Mouse (Mus musculus) liver, embryonic 14.5 days (tissue): Measurements from ENCODE around the gene Socs3. TPM values are rescaled to one million over a fixed set of nuclear protein-coding genes. Genes with fewer than 3 reads are reported as not detected.

Source experiments
- ATAC-seq: fragments of 200-750 bp; cut with Nextera tagmentation; 2 replicates; pipeline ENCODE4 v1.8.0; 2017; ENCODE audit warnings: moderate number of reproducible peaks, mild to moderate bottlenecking, moderate library complexity; ENCODE audit not compliant: insufficient read depth
- DNase-seq, 3 experiments: peaks; one replicate each; pipeline ENCODE4 v3.0.0-alpha.2; 2012 to 2013; ENCODE audit warnings: low read depth in 3 of 3, low spot score in 3 of 3
- H3K27ac ChIP-seq: fragments of 300-500 bp; sonication (generic); 2 replicates; pipeline ENCODE4 v1.5.1; 2014; ENCODE audit warnings: moderate library complexity, mild to moderate bottlenecking, control low read depth, inconsistent platforms
- H3K27me3 ChIP-seq: fragments of 300-500 bp; sonication (generic); 2 replicates; pipeline ENCODE4 v1.6.1; 2014; ENCODE audit warnings: mild to moderate bottlenecking, low read length, moderate library complexity; ENCODE audit not compliant: control insufficient read depth, insufficient read depth
- H3K36me3 ChIP-seq: fragments of 300-500 bp; sonication (generic); replicated peaks from 2 replicates; pipeline ENCODE4 v1.6.1; 2014; ENCODE audit warnings: low read depth; ENCODE audit not compliant: control insufficient read depth, insufficient read depth
- H3K4me1 ChIP-seq, 2 experiments: fragments of 200-500 bp in 1 of 2; fragments of 300-500 bp in 1 of 2; sonication (generic) in 1 of 2; replicated peaks; 2 replicates each; pipeline ENCODE4 v1.6.1; 2012 to 2014; ENCODE audit warnings: antibody characterized with exemption in 1 of 2, inconsistent platforms in 1 of 2, low read length in 1 of 2; ENCODE audit not compliant: control insufficient read depth in 2 of 2, insufficient read depth in 2 of 2
- H3K4me2 ChIP-seq: fragments of 300-500 bp; sonication (generic); 2 replicates; pipeline ENCODE4 v1.6.1; 2014; ENCODE audit warnings: low read depth, mild to moderate bottlenecking, control low read depth, moderate library complexity
- H3K4me3 ChIP-seq, 2 experiments: fragments of 200-500 bp in 1 of 2; fragments of 300-500 bp in 1 of 2; sonication (generic) in 1 of 2; 2 replicates each; pipeline ENCODE4 v1.5.1; 2012 to 2014; ENCODE audit warnings: low read depth in 2 of 2, low read length in 2 of 2, mild to moderate bottlenecking in 2 of 2, control low read depth in 1 of 2, inconsistent platforms in 1 of 2, moderate library complexity in 1 of 2; ENCODE audit not compliant: insufficient read depth in 1 of 2
- H3K9ac ChIP-seq: fragments of 300-500 bp; sonication (generic); replicated peaks from 2 replicates; pipeline ENCODE4 v1.6.1; 2014; ENCODE audit warnings: mild to moderate bottlenecking, control low read depth, moderate library complexity
- H3K9me3 ChIP-seq: fragments of 300-500 bp; sonication (generic); 2 replicates; pipeline ENCODE4 v1.6.1; 2016; ENCODE audit warnings: low read length, mixed read lengths; ENCODE audit not compliant: control insufficient read depth
- CTCF ChIP-seq: IDR thresholded peaks from 2 replicates; pipeline ENCODE4 v1.5.1; 2016; ENCODE audit warnings: antibody characterized with exemption, low read depth, control low read depth
- EP300 ChIP-seq: IDR thresholded peaks from 2 replicates; pipeline ENCODE4 v1.6.1; 2016; ENCODE audit warnings: antibody characterized with exemption, low read depth
- WGBS: fragments of 180-500 bp; shearing (Covaris S2); extraction: QIAGEN DNeasy Blood & Tissue Kit; methylation state at CpG from one replicate; pipeline ENCODE4 v1.1.7; 2014; ENCODE audit not compliant: insufficient replicate concordance; 5-methylcytosine and 5-hydroxymethylcytosine counted together
- polyA plus RNA-seq, 2 experiments: library from polyadenylated mRNA; depleted of rRNA in 1 of 2; stranded (reverse) in 1 of 2; unstranded in 1 of 2; fragments of >200 nt; fragmentation: Nextera tagmentation in 1 of 2; extraction: Ambion mirVana in 1 of 2; gene quantifications; 2 replicates each; pipeline versions ENCODE4 v1.2.1 to v1.2.3; 2012 to 2014

Gene Socs3
- polyA plus RNA-seq, 2 experiments: 2.7 to 7.0 TPM

- H3K4me2 ChIP-seq: no peak overlapping the region
- H3K4me3 ChIP-seq: no peak overlapping the region
- H3K27me3 ChIP-seq: no peaks in the 10 kb centered on the region
- ATAC-seq (no peak), DNase-seq (no peak)
- H3K36me3 ChIP-seq: peaks cover 14% of the 10 kb centered on the region
- H3K9ac ChIP-seq: no peak overlapping the region
- no peaks in the 10 kb centered on the region for H3K9me3 ChIP-seq
- WGBS: 74% methylated on average over 2 of the region's 2 CpGs
- peaks cover under 1 to 6% of the 10 kb centered on the region in 2 experiments; a peak in 2 of 4 replicates for H3K4me1 ChIP-seq
- H3K27ac ChIP-seq: no peak overlapping the region
- TF ChIP-seq CTCF (no peak), EP300 (no peak)
These were observed 43.5 kb upstream of the Socs3 start for GRCm38 (mm10) chr11:118013339-118013738.

DNA sequence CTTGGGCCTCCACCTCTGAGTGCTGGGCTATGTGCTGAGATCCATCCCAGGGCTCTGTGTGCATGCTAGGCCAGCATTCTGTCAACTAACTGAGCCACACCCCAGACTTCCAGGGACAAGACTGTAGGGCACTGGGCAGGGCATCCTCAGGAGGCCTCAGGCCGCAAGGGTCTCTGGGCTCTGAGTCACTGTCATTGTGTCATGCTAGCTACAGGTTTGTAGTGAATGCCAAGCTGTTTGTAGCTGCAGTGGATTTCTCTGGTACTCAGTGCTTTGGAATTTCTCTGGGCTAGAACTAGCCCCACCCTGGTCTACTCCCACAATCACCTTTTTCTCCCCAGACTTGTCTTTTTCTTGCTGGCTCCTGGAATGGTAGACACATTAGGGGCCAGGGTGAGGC lies 42.7 kb upstream of the Socs3 start:
- no peak for DNase-seq
- Histone ChIP-seq H3K4me2 (no peak overlapping the region), H3K36me3 (peaks cover 9% of the 10 kb centered on the region), H3K27ac (no peak overlapping the region), H3K4me1 (peaks cover 8 to 13% of the 10 kb centered on the region in 2 experiments), H3K9me3 (no peaks in the 10 kb centered on the region), H3K27me3 (no peaks in the 10 kb centered on the region), H3K9ac (no peak overlapping the region), H3K4me3 (no peak overlapping the region)
- TF ChIP-seq EP300 (no peak), CTCF (no peak)
- ATAC-seq: no peak
- 65% methylated on average over 1 of the region's 1 CpGs for WGBS

- peaks cover 20% of the 10 kb centered on the region for H3K36me3 ChIP-seq
- H3K9me3 ChIP-seq: no peaks in the 10 kb centered on the region
- TF ChIP-seq EP300: no peak
- TF ChIP-seq CTCF: no peak
- DNase-seq (no peak), ATAC-seq (no peak)
- WGBS: 64% methylated on average over 4 of the region's 4 CpGs
- peaks cover 12 to 17% of the 10 kb centered on the region in 2 experiments for H3K4me1 ChIP-seq
- no peaks in the 10 kb centered on the region for H3K27me3 ChIP-seq
- no peak overlapping the region for H3K4me2 ChIP-seq
- no peak overlapping the region for H3K9ac ChIP-seq
- H3K27ac ChIP-seq: no peak overlapping the region
- no peak overlapping the region for H3K4me3 ChIP-seq
These were observed 40.2 kb upstream of the Socs3 start for GRCm38 (mm10) chr11:118009865-118010571.

DNA sequence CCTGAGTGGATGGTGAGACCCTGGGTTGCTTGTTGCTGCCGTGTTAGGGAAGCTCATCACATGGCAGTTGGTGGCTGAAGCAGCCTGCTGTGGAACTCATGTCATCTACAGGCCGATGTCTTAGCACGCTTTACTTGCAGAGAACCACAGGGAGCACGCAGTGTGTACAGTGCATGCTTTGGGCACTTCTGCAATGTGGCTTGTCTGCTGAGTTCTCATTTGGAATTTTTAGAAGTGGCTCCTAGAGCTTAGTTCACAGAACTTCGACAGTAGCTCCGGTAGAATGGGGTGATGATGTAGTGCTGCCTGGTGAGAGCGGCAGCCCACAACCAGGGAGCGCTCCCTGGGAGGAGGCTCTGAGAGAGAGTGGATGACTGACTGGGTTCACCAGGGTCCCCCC lies 39.0 kb upstream of the Socs3 start:
- ATAC-seq (no peak), DNase-seq (no peak)
- H3K4me2 ChIP-seq: no peak overlapping the region
- no peaks in the 10 kb centered on the region for H3K9me3 ChIP-seq
- no peak overlapping the region for H3K27ac ChIP-seq
- peaks cover 12 to 17% of the 10 kb centered on the region in 2 experiments for H3K4me1 ChIP-seq
- no peak overlapping the region for H3K9ac ChIP-seq
- TF ChIP-seq CTCF (no peak), EP300 (no peak)
- peaks cover 23% of the 10 kb centered on the region for H3K36me3 ChIP-seq
- no peak overlapping the region for H3K4me3 ChIP-seq
- H3K27me3 ChIP-seq: no peaks in the 10 kb centered on the region
- WGBS: 82% methylated on average over 8 of the region's 8 CpGs

- TF ChIP-seq CTCF (no peak), EP300 (no peak)
- no peak overlapping the region for H3K9ac ChIP-seq
- H3K27ac ChIP-seq: peak overlapping the region; percentile 23
- H3K36me3 ChIP-seq: peaks cover 28% of the 10 kb centered on the region
- no peaks in the 10 kb centered on the region for H3K9me3 ChIP-seq
- peak overlapping the region; percentile 11; the same call in 1 of the 2 replicates for H3K4me2 ChIP-seq
- 55% methylated on average over 5 of the region's 5 CpGs for WGBS
- no peak for ATAC-seq
- DNase-seq: no peak
- peaks cover 12 to 17% of the 10 kb centered on the region in 2 experiments for H3K4me1 ChIP-seq
- no peaks in the 10 kb centered on the region for H3K27me3 ChIP-seq
- no peak overlapping the region for H3K4me3 ChIP-seq
These were observed 38.4 kb upstream of the Socs3 start for GRCm38 (mm10) chr11:118008144-118008805.
